29 mouse cellular contexts compared by ENCODE assay signal in genomic region chr6:36988800-36989199, GRCm38 (mm10).
DNase-seq lines count a peak whose midpoint lies in the region; ATAC-seq and TF ChIP-seq lines count a peak whose summit lies in the region.
"Had no signal": no experiment of that assay in that cellular context is flagged by ENCODE, and none has a peak within 500 bp of the region (broad histone marks: within the 10 kb centered on the region; RNA-seq: fewer than 3 reads in every experiment).

No protein-coding gene starts in this region.

- H3K4me1 ChIP-seq in embryonic facial prominence, embryonic 14.5 days (ENCODE audit: control insufficient read depth, insufficient read depth, low read length), result peaks cover 4% of the 10 kb centered on the region; the same call in 1 of the 2 replicates
- H3K4me1 ChIP-seq in embryonic facial prominence, embryonic 10.5 days, result peaks cover 6% of the 10 kb centered on the region; the same call in 1 of the 2 replicates
- no peaks in the 10 kb centered on the region for H3K4me1 ChIP-seq in cortical plate, adult 2 months (ENCODE audit: control insufficient read depth, insufficient read depth, low read length)
- H3K4me1 ChIP-seq: embryonic facial prominence, embryonic 12.5 days; heart, embryonic 10.5 days; heart, embryonic 13.5 days had no signal

- no peak overlapping the region for H3K9ac ChIP-seq in embryonic facial prominence, embryonic 14.5 days (ENCODE audit: low read depth, low read length)
- H3K9ac ChIP-seq: embryonic facial prominence, embryonic 12.5 days; forebrain, postnatal 0 days; heart, embryonic 13.5 days; hindbrain, embryonic 14.5 days had no signal

- TF ChIP-seq CTCF in left cerebral cortex, adult 2 months (IDR thresholded peaks at IDR 0.05), result no peak
- no peak for TF ChIP-seq CTCF in cortical plate, adult 2 months (IDR thresholded peaks at IDR 0.05; ENCODE audit: extremely low read depth, insufficient read depth, low read length)

- no peaks in the 10 kb centered on the region for H3K27me3 ChIP-seq in embryonic facial prominence, embryonic 14.5 days (replicated peaks; ENCODE audit: control insufficient read depth, insufficient read depth, low read length)
- no peaks in the 10 kb centered on the region for H3K27me3 ChIP-seq in embryonic facial prominence, embryonic 10.5 days (replicated peaks; ENCODE audit: low read depth, poor library complexity, severe bottlenecking)
- H3K27me3 ChIP-seq: embryonic facial prominence, embryonic 12.5 days; heart, embryonic 13.5 days had no signal

- no peak overlapping the region for H3K4me2 ChIP-seq in embryonic facial prominence, embryonic 14.5 days (ENCODE audit: low read depth, low read length)
- H3K4me2 ChIP-seq: embryonic facial prominence, embryonic 12.5 days; heart, embryonic 13.5 days; hindbrain, embryonic 14.5 days had no signal

- no peaks in the 10 kb centered on the region for H3K9me3 ChIP-seq in embryonic facial prominence, embryonic 14.5 days (ENCODE audit: control insufficient read depth, low read length)
- no peaks in the 10 kb centered on the region for H3K9me3 ChIP-seq in embryonic facial prominence, embryonic 10.5 days
- H3K9me3 ChIP-seq: embryonic facial prominence, embryonic 12.5 days; forebrain, embryonic 10.5 days; heart, embryonic 10.5 days; heart, embryonic 13.5 days had no signal

- intact Hi-C loops in left cerebral cortex, adult 2 months (cut with DNase I), result no loop called here

- no peak for DNase-seq in embryonic facial prominence, embryonic 14.5 days (ENCODE audit: low spot score)
- DNase-seq in embryonic facial prominence, embryonic 10.5 days (ENCODE audit: low spot score), result no peak
- DNase-seq in left cerebral cortex, adult 2 months (ENCODE audit: extremely low spot score in 1 of 2, low spot score in 2 of 2), result no peak
- no peak for DNase-seq in left cerebral cortex, adult 11 months (ENCODE audit: low spot score)
- DNase-seq in urinary bladder, postnatal 10 days (ENCODE audit: low spot score), result no peak
- DNase-seq in urinary bladder, adult 2 months (ENCODE audit: low spot score), result no peak
- DNase-seq: adrenal gland, postnatal 10 days; adrenal gland, postnatal 36 days; cerebellum, adult 11-12 months; cerebellum, adult 8-10 months; cerebellum, postnatal 10 days; cerebellum, postnatal 36 days; forebrain, postnatal 0 days; gastrocnemius, postnatal 10 days; gastrocnemius, postnatal 36 days; heart, adult 18-20 months; heart, postnatal 14 days; heart, postnatal 4 days had no signal

- TF ChIP-seq POLR2A in cortical plate, adult 2 months (IDR thresholded peaks at IDR 0.05; ENCODE audit: extremely low read depth, insufficient read depth, low read length), result no peak

- no peaks in the 10 kb centered on the region for H3K36me3 ChIP-seq in embryonic facial prominence, embryonic 14.5 days (ENCODE audit: control insufficient read depth, insufficient read depth, low read length)
- H3K36me3 ChIP-seq in embryonic facial prominence, embryonic 10.5 days (replicated peaks), result no peaks in the 10 kb centered on the region
- H3K36me3 ChIP-seq: embryonic facial prominence, embryonic 12.5 days; forebrain, embryonic 10.5 days; heart, embryonic 10.5 days; heart, embryonic 13.5 days had no signal

- WGBS in embryonic facial prominence, embryonic 14.5 days, result 84% methylated on average over 3 of the region's 3 CpGs
- 93% methylated on average over 3 of the region's 3 CpGs for WGBS in embryonic facial prominence, embryonic 10.5 days

- no peak overlapping the region for H3K4me3 ChIP-seq in embryonic facial prominence, embryonic 14.5 days (ENCODE audit: low read depth, low read length)
- no peak overlapping the region for H3K4me3 ChIP-seq in embryonic facial prominence, embryonic 10.5 days
- no peak overlapping the region for H3K4me3 ChIP-seq in left cerebral cortex, adult 2 months
- no peak overlapping the region for H3K4me3 ChIP-seq in cortical plate, adult 2 months (ENCODE audit: insufficient read depth, low read length)
- H3K4me3 ChIP-seq: embryonic facial prominence, embryonic 12.5 days; forebrain, embryonic 10.5 days; heart, embryonic 10.5 days; heart, embryonic 13.5 days had no signal

- H3K27ac ChIP-seq in embryonic facial prominence, embryonic 14.5 days (replicated peaks; ENCODE audit: low read depth, low read length), result peak overlapping the region; percentile 13; the same call in 1 of the 2 replicates
- H3K27ac ChIP-seq in embryonic facial prominence, embryonic 10.5 days (replicated peaks), result no peak overlapping the region
- H3K27ac ChIP-seq in left cerebral cortex, adult 2 months, result peak overlapping the region; percentile 61
- H3K27ac ChIP-seq in cortical plate, adult 2 months (ENCODE audit: insufficient read depth, low read length), result peak overlapping the region; percentile 48; the same call in 1 of the 2 replicates
- H3K27ac ChIP-seq: embryonic facial prominence, embryonic 12.5 days; forebrain, embryonic 10.5 days; heart, embryonic 10.5 days; heart, embryonic 13.5 days; hindbrain, embryonic 14.5 days; hindbrain, postnatal 0 days had no signal

- no peak for ATAC-seq in embryonic facial prominence, embryonic 14.5 days (ENCODE audit: low read depth)
- ATAC-seq: forebrain, embryonic 14.5 days; forebrain, postnatal 0 days; hindbrain, postnatal 0 days; inflammation-experienced regulatory T-cells, adult 6 months; intestine, embryonic 16.5 days; Patski had no signal
